Mouse (Mus musculus): ENCODE results near the gene Dnase1l2.

- no peak for TF ChIP-seq GATA1 (IDR thresholded peaks at IDR 0.05; ENCODE audit: borderline replicate concordance, low read length)
- TF ChIP-seq FLI1 (IDR thresholded peaks at IDR 0.05; ENCODE audit: low read length): no peak
Observed at GRCm38 (mm10) chr17:24454218-24454755, 11.4 kb upstream of the Dnase1l2 start.
